Mouse (Mus musculus): ENCODE results near the gene Aatk.

DNA sequence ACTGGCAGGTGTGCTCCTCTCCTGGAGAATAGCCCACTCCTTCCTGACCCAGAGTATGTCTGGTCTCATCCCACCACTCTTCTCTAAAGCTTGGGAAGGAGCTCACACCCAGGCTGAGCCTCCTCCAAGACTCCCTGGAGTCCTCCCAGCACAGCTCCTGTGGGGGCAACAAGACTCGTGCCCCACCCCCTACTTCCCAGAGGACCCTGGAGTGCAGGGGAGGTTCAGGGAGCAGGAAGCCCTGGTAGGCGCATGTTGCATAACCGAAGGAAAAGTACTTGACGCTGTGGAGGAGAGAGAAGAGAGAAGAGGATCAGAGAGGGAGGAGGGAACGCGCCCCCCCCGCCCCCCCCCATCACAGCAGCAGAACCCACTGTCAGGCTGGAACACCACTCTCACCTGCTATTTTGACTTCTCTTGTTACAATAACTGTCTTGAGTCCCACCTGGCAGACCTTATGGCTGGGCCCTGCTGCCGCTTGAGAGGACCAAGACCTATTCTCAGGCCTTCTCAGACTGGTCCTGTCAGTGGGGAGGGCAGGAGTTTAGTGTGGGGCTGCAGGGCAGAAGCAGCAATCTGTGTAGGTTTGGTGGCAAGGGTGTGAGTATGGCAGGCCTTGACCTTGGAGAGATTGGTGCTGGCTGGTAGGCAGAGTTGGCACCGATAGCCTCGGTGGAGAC is 56.2 kb downstream of the Aatk start:
- TF ChIP-seq CTCF (IDR thresholded peaks at IDR 0.05; ENCODE audit: borderline replicate concordance, extremely low read depth, insufficient read depth, insufficient read length) (no peak), POLR2A (IDR thresholded peaks at IDR 0.05; ENCODE audit: borderline replicate concordance, extremely low read depth, insufficient read depth, insufficient read length, poor library complexity, severe bottlenecking) (no peak)
